Mouse (Mus musculus): ENCODE data around the gene Tshz2.
"Not testable (repeated sequence)": the region's sequence is repeated elsewhere in the genome, so short reads cannot be mapped to it uniquely, and the experiment has no call there.

Tshz2 gene

GRCm38 (mm10) chr2:169758120-169758519 is 125.3 kb downstream of the Tshz2 start:
- no peak for DNase-seq (ENCODE audit: low read depth, low spot score)

GRCm38 (mm10) chr2:169760117-169760516 is 127.3 kb downstream of the Tshz2 start:
- DNase-seq (ENCODE audit: low read depth, low spot score), result no peak

GRCm38 (mm10) chr2:169761726-169762125 is 128.9 kb downstream of the Tshz2 start:
- DNase-seq (ENCODE audit: low read depth, low spot score), result no peak

- DNase-seq (ENCODE audit: low read depth, low spot score), result no peak
Measured at GRCm38 (mm10) chr2:169762301-169762700, 129.5 kb downstream of the Tshz2 start.

- no peak for DNase-seq (ENCODE audit: low read depth, low spot score)
Measured at GRCm38 (mm10) chr2:169763716-169764115, 130.9 kb downstream of the Tshz2 start.

GRCm38 (mm10) chr2:169766247-169766646 is 133.4 kb downstream of the Tshz2 start:
- no peak for DNase-seq (ENCODE audit: low read depth, low spot score)

GRCm38 (mm10) chr2:169767281-169767680 is 134.5 kb downstream of the Tshz2 start:
- no peak for DNase-seq (ENCODE audit: low read depth, low spot score)

GRCm38 (mm10) chr2:169775078-169775477 is 142.3 kb downstream of the Tshz2 start:
- DNase-seq (ENCODE audit: low read depth, low spot score), result no peak

- no peak for DNase-seq (ENCODE audit: low read depth, low spot score)
Measured at GRCm38 (mm10) chr2:169777242-169777641, 144.4 kb downstream of the Tshz2 start.

GRCm38 (mm10) chr2:169777764-169778163 is 145.0 kb downstream of the Tshz2 start:
- no peak for DNase-seq (ENCODE audit: low read depth, low spot score)

GRCm38 (mm10) chr2:169778740-169779345 is 146.0 kb downstream of the Tshz2 start:
- DNase-seq (ENCODE audit: low read depth, low spot score), result no peak

GRCm38 (mm10) chr2:169781671-169782070 is 148.9 kb downstream of the Tshz2 start:
- DNase-seq (ENCODE audit: low read depth, low spot score), result not testable (repeated sequence)

- no peak for DNase-seq (ENCODE audit: low read depth, low spot score)
Measured at GRCm38 (mm10) chr2:169782874-169783680, 150.3 kb downstream of the Tshz2 start.

- DNase-seq (ENCODE audit: low read depth, low spot score), result no peak
Measured at GRCm38 (mm10) chr2:169783681-169784033, 150.8 kb downstream of the Tshz2 start.

- no peak for DNase-seq (ENCODE audit: low read depth, low spot score)
Measured at GRCm38 (mm10) chr2:169787381-169787780, 154.6 kb downstream of the Tshz2 start.

GRCm38 (mm10) chr2:169787906-169788305 is 155.1 kb downstream of the Tshz2 start:
- DNase-seq (ENCODE audit: low read depth, low spot score), result no peak

GRCm38 (mm10) chr2:169790439-169791131 is 157.8 kb downstream of the Tshz2 start:
- no peak for DNase-seq (ENCODE audit: low read depth, low spot score)

GRCm38 (mm10) chr2:169792706-169793105 is 159.9 kb downstream of the Tshz2 start:
- DNase-seq (ENCODE audit: low read depth, low spot score), result no peak

- DNase-seq (ENCODE audit: low read depth, low spot score), result no peak
Measured at GRCm38 (mm10) chr2:169802241-169802640, 169.4 kb downstream of the Tshz2 start.

- DNase-seq (ENCODE audit: low read depth, low spot score), result no peak
Measured at GRCm38 (mm10) chr2:169804380-169804779, 171.6 kb downstream of the Tshz2 start.

GRCm38 (mm10) chr2:169805545-169805944 is 172.7 kb downstream of the Tshz2 start:
- no peak for DNase-seq (ENCODE audit: low read depth, low spot score)

- DNase-seq (ENCODE audit: low read depth, low spot score), result no peak
Measured at GRCm38 (mm10) chr2:169811589-169811988, 178.8 kb downstream of the Tshz2 start.

GRCm38 (mm10) chr2:169812055-169812454 is 179.2 kb downstream of the Tshz2 start:
- no peak for DNase-seq (ENCODE audit: low read depth, low spot score)
